Mouse (Mus musculus) liver, adult 2 months (tissue): ENCODE measurements around the gene Olfr1415.

Experiments used
- CTCF ChIP-seq: fragments of 200-500 bp; IDR thresholded peaks from 2 replicates; pipeline ENCODE4 v1.5.1; 2011; ENCODE audit warnings: low read depth, low read length, control low read depth
- POLR2A ChIP-seq: fragments of 200-500 bp; IDR thresholded peaks from 2 replicates; pipeline ENCODE4 v1.6.1; 2011; ENCODE audit warnings: low read length, control low read depth; ENCODE audit not compliant: insufficient read depth; ENCODE audit errors: extremely low read depth

- TF ChIP-seq CTCF: no peak
- no peak for TF ChIP-seq POLR2A
Observed at GRCm38 (mm10) chr1:92440066-92440750, 55.7 kb downstream of the Olfr1415 start.
